Mouse (Mus musculus): ENCODE measurements at regions not wholly inside any gene's neighbourhood (a gene's known extent, or its start where the extent isn't known, plus 50 kb on each side); places are given as distances from the start of the nearest gene placed in this dataset.

GRCm38 (mm10) chr1:137477239-137477638 lies 517.0 kb upstream of the Nr5a2 start:
- TF ChIP-seq CHD2 (IDR thresholded peaks at IDR 0.05; ENCODE audit: low read depth, low read length) = no peak
- no peak for TF ChIP-seq MAFK (IDR thresholded peaks at IDR 0.05; ENCODE audit: insufficient read depth, low read depth, low read length)

All from ES-E14 (cell line).